Mouse (Mus musculus): Measurements from ENCODE around the gene Hbs1l. TPM values are rescaled to one million over a fixed set of nuclear protein-coding genes. Genes with fewer than 3 reads are reported as not detected.

The Hbs1l gene
- total and polyA plus RNA-seq, 2 experiments from 2014 or later, result 46.5 to 51.0 TPM

- Histone ChIP-seq H3K4me1 (ENCODE audit: control insufficient read depth, insufficient read depth) (no peaks in the 10 kb centered on the region), H3K9ac (replicated peaks; ENCODE audit: low read depth, low read length) (no peak overlapping the region), H3K27ac (ENCODE audit: low read depth) (no peak overlapping the region), H3K4me3 (ENCODE audit: low read depth, low read length) (no peak overlapping the region), H3K36me3 (replicated peaks; ENCODE audit: control insufficient read depth, insufficient read depth, low read length) (peaks cover 63% of the 10 kb centered on the region), H3K27me3 (ENCODE audit: control insufficient read depth, insufficient read depth, low read length) (no peaks in the 10 kb centered on the region), H3K9me3 (replicated peaks; ENCODE audit: control insufficient read depth, low read length) (no peaks in the 10 kb centered on the region), H3K4me2 (ENCODE audit: low read depth, low read length) (no peak overlapping the region)
- no peak for TF ChIP-seq EP300 (IDR thresholded peaks at IDR 0.05; ENCODE audit: low read depth)
- no peak for TF ChIP-seq CTCF (IDR thresholded peaks at IDR 0.05; ENCODE audit: low read depth)
- ATAC-seq (ENCODE audit: insufficient read depth, low read depth) (no peak), DNase-seq (ENCODE audit: low spot score) (no peak)
- 84% methylated on average over 12 of the region's 12 CpGs for WGBS
Observed at GRCm38 (mm10) chr10:21351766-21352165, 56.0 kb downstream of the Hbs1l start.

GRCm38 (mm10) chr10:21353890-21354289 lies 58.1 kb downstream of the Hbs1l start:
- WGBS, result 68% methylated on average over 5 of the region's 5 CpGs
- H3K4me3 ChIP-seq (ENCODE audit: low read depth, low read length), result no peak overlapping the region
- ATAC-seq (ENCODE audit: insufficient read depth, low read depth) (no peak), DNase-seq (ENCODE audit: low spot score) (no peak)
- no peak overlapping the region for H3K27ac ChIP-seq (ENCODE audit: low read depth)
- no peaks in the 10 kb centered on the region for H3K4me1 ChIP-seq (ENCODE audit: control insufficient read depth, insufficient read depth)
- no peaks in the 10 kb centered on the region for H3K9me3 ChIP-seq (replicated peaks; ENCODE audit: control insufficient read depth, low read length)
- H3K9ac ChIP-seq (replicated peaks; ENCODE audit: low read depth, low read length), result no peak overlapping the region
- H3K36me3 ChIP-seq (replicated peaks; ENCODE audit: control insufficient read depth, insufficient read depth, low read length), result peaks cover 63% of the 10 kb centered on the region
- H3K4me2 ChIP-seq (ENCODE audit: low read depth, low read length), result no peak overlapping the region
- TF ChIP-seq EP300 (IDR thresholded peaks at IDR 0.05; ENCODE audit: low read depth), result no peak
- no peak for TF ChIP-seq CTCF (IDR thresholded peaks at IDR 0.05; ENCODE audit: low read depth)
- H3K27me3 ChIP-seq (ENCODE audit: control insufficient read depth, insufficient read depth, low read length), result no peaks in the 10 kb centered on the region

GRCm38 (mm10) chr10:21354506-21354905 lies 58.7 kb downstream of the Hbs1l start:
- H3K4me1 ChIP-seq (ENCODE audit: control insufficient read depth, insufficient read depth), result no peaks in the 10 kb centered on the region
- no peak overlapping the region for H3K4me2 ChIP-seq (ENCODE audit: low read depth, low read length)
- H3K9me3 ChIP-seq (replicated peaks; ENCODE audit: control insufficient read depth, low read length), result no peaks in the 10 kb centered on the region
- ATAC-seq (ENCODE audit: insufficient read depth, low read depth) (no peak), DNase-seq (ENCODE audit: low spot score) (no peak)
- H3K9ac ChIP-seq (replicated peaks; ENCODE audit: low read depth, low read length), result no peak overlapping the region
- no peak for TF ChIP-seq CTCF (IDR thresholded peaks at IDR 0.05; ENCODE audit: low read depth)
- no peak for TF ChIP-seq EP300 (IDR thresholded peaks at IDR 0.05; ENCODE audit: low read depth)
- H3K27ac ChIP-seq (ENCODE audit: low read depth), result no peak overlapping the region
- no peaks in the 10 kb centered on the region for H3K27me3 ChIP-seq (ENCODE audit: control insufficient read depth, insufficient read depth, low read length)
- H3K4me3 ChIP-seq (ENCODE audit: low read depth, low read length), result no peak overlapping the region
- 94% methylated on average over 7 of the region's 7 CpGs for WGBS
- H3K36me3 ChIP-seq (replicated peaks; ENCODE audit: control insufficient read depth, insufficient read depth, low read length), result peaks cover 66% of the 10 kb centered on the region

- Histone ChIP-seq H3K27me3 (ENCODE audit: control insufficient read depth, insufficient read depth, low read length) (no peaks in the 10 kb centered on the region), H3K36me3 (replicated peaks; ENCODE audit: control insufficient read depth, insufficient read depth, low read length) (peaks cover 61% of the 10 kb centered on the region), H3K9me3 (replicated peaks; ENCODE audit: control insufficient read depth, low read length) (no peaks in the 10 kb centered on the region), H3K27ac (ENCODE audit: low read depth) (no peak overlapping the region), H3K4me1 (ENCODE audit: control insufficient read depth, insufficient read depth) (no peaks in the 10 kb centered on the region), H3K9ac (replicated peaks; ENCODE audit: low read depth, low read length) (no peak overlapping the region), H3K4me3 (ENCODE audit: low read depth, low read length) (no peak overlapping the region), H3K4me2 (ENCODE audit: low read depth, low read length) (no peak overlapping the region)
- WGBS, result 92% methylated on average over 8 of the region's 8 CpGs
- DNase-seq (ENCODE audit: low spot score) (no peak), ATAC-seq (ENCODE audit: insufficient read depth, low read depth) (no peak)
- no peak for TF ChIP-seq EP300 (IDR thresholded peaks at IDR 0.05; ENCODE audit: low read depth)
- TF ChIP-seq CTCF (IDR thresholded peaks at IDR 0.05; ENCODE audit: low read depth), result no peak
Observed at GRCm38 (mm10) chr10:21357986-21358385, 62.2 kb downstream of the Hbs1l start.

- TF ChIP-seq CTCF (IDR thresholded peaks at IDR 0.05; ENCODE audit: low read depth) (no peak), EP300 (IDR thresholded peaks at IDR 0.05; ENCODE audit: low read depth) (no peak)
- H3K9ac ChIP-seq (replicated peaks; ENCODE audit: low read depth, low read length), result no peak overlapping the region
- no peaks in the 10 kb centered on the region for H3K9me3 ChIP-seq (replicated peaks; ENCODE audit: control insufficient read depth, low read length)
- no peak overlapping the region for H3K27ac ChIP-seq (ENCODE audit: low read depth)
- WGBS, result 86% methylated on average over 4 of the region's 4 CpGs
- ATAC-seq (ENCODE audit: insufficient read depth, low read depth) (no peak), DNase-seq (ENCODE audit: low spot score) (no peak)
- no peak overlapping the region for H3K4me3 ChIP-seq (ENCODE audit: low read depth, low read length)
- H3K4me2 ChIP-seq (ENCODE audit: low read depth, low read length), result no peak overlapping the region
- H3K36me3 ChIP-seq (replicated peaks; ENCODE audit: control insufficient read depth, insufficient read depth, low read length), result peaks cover 57% of the 10 kb centered on the region
- H3K4me1 ChIP-seq (ENCODE audit: control insufficient read depth, insufficient read depth), result no peaks in the 10 kb centered on the region
- H3K27me3 ChIP-seq (ENCODE audit: control insufficient read depth, insufficient read depth, low read length), result no peaks in the 10 kb centered on the region
Observed at GRCm38 (mm10) chr10:21359086-21359485, 63.3 kb downstream of the Hbs1l start.

GRCm38 (mm10) chr10:21361871-21362270 lies 66.1 kb downstream of the Hbs1l start:
- Histone ChIP-seq H3K9me3 (replicated peaks; ENCODE audit: control insufficient read depth, low read length) (no peaks in the 10 kb centered on the region), H3K4me3 (ENCODE audit: low read depth, low read length) (no peak overlapping the region), H3K4me1 (ENCODE audit: control insufficient read depth, insufficient read depth) (no peaks in the 10 kb centered on the region), H3K27ac (ENCODE audit: low read depth) (no peak overlapping the region), H3K36me3 (replicated peaks; ENCODE audit: control insufficient read depth, insufficient read depth, low read length) (peaks cover 63% of the 10 kb centered on the region), H3K4me2 (ENCODE audit: low read depth, low read length) (no peak overlapping the region), H3K27me3 (ENCODE audit: control insufficient read depth, insufficient read depth, low read length) (no peaks in the 10 kb centered on the region), H3K9ac (replicated peaks; ENCODE audit: low read depth, low read length) (no peak overlapping the region)
- DNase-seq (ENCODE audit: low spot score) (no peak), ATAC-seq (ENCODE audit: insufficient read depth, low read depth) (no peak)
- TF ChIP-seq EP300 (IDR thresholded peaks at IDR 0.05; ENCODE audit: low read depth), result no peak
- no peak for TF ChIP-seq CTCF (IDR thresholded peaks at IDR 0.05; ENCODE audit: low read depth)
- WGBS, result 63% methylated on average over 7 of the region's 7 CpGs
